Mouse (Mus musculus) natural killer cell, adult 2 months (primary cell): Measurements from ENCODE around the gene Slc7a1.

ENCODE experiments used
- DNase-seq, 2 experiments: peaks; one replicate each; pipeline ENCODE4 v3.0.0; 2022; ENCODE audit warnings: low spot score in 2 of 2

Gene Slc7a1

GRCm38 (mm10) chr5:148399660-148400443, at the start of gene Slc7a1:
Gene Slc7a1 (minus strand): TSS chr5:148399904.
- DNase-seq, result peak; percentile 93 to 94

DNA sequence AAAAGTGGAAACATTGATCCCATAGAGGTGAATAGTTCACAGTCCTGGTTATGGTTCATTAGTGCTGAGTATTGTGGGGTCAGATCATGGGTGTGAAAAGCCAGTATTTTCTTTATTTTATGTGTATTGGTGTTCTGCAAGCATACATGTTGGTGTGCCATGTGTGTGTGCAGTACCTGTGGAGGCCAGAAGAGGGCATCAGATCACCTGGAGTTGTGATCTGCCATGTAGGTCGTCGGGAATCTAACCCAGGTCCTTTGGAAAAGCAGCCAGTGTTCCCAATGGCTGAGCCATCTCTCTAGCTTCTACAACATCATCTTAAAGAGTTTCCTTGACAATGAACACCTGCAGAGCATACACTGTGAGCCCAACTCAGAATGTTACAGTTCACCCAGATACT, 45.3 kb upstream of the Slc7a1 start:
- DNase-seq, result peak in 1 of 2 experiments; percentile 4

GRCm38 (mm10) chr5:148443734-148444133, 44.0 kb upstream of the Slc7a1 start:
- no peak for DNase-seq

DNA sequence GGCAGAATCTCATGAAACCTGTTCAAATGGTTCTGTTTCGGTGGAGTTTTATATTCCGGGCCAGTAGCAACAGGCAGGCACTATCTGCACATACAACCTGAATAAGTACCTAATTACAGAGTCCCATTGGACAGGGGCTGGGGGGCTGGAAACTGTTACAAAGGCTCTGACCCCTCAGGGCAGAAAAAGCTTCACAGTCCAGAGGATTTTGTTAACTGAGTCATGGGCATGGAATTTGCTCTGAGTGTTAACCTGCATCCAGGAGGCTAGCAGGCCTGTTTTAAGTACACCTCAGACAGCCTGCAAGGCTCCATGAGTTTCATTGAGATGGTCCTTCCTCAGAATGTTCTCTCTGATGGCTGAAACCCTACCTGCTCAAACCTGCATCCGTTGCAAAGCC, 36.0 kb upstream of the Slc7a1 start:
- no peak for DNase-seq

DNA sequence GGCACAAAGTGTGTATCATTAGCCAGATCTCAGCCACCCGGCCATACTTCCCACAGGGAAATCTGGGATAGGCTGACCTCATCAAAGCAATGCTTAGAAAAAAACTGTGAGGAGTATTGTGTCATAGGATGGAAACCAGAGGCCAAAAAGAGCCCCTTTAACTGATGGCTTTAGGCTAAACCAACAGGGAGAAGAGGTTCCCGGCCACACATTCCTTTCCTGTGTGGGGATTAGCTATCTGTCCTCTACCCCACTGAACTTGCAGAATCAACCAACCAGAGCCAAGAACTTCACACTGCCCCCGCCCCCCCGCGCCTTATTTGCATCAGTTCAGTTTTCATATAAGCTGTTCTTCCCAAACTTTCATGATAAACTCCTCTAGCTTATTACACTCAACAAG, 32.4 kb upstream of the Slc7a1 start:
- no peak for DNase-seq

- DNase-seq, result peak; percentile 13 to 14
Observed at GRCm38 (mm10) chr5:148428846-148429245, 29.1 kb upstream of the Slc7a1 start.

- no peak for DNase-seq
Observed at GRCm38 (mm10) chr5:148425136-148425535, 25.4 kb upstream of the Slc7a1 start.

DNA sequence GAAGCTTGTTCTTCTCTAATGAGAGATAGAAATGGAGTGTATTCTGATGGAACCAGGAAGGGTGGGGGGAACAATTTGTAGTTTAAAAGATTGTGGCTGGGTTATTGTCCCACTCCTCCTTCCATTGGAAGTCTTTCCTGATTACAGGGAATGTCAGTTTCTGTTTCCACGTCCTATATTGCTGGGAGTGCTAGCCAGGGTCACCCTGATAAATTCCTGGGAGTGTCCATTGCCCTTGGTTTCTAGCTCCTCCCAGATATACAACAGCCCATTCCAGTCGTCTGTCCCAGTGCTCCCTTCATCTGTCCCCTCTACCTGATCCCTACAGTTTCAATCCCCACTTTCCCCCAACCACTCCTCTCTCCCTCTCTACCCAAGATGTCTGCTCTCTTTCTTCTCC, 21.6 kb upstream of the Slc7a1 start:
- no peak for DNase-seq

GRCm38 (mm10) chr5:148419112-148419526, 19.4 kb upstream of the Slc7a1 start:
- DNase-seq, result peak; percentile 37 to 41

GRCm38 (mm10) chr5:148418436-148418835, 18.7 kb upstream of the Slc7a1 start:
- no peak for DNase-seq

GRCm38 (mm10) chr5:148417756-148418155, 18.1 kb upstream of the Slc7a1 start:
- peak in 1 of 2 experiments; percentile 20 for DNase-seq

GRCm38 (mm10) chr5:148416461-148416860, 16.8 kb upstream of the Slc7a1 start:
- DNase-seq, result no peak

GRCm38 (mm10) chr5:148414233-148414632, 14.5 kb upstream of the Slc7a1 start:
- DNase-seq, result no peak

- DNase-seq, result no peak
Observed at GRCm38 (mm10) chr5:148412504-148412903, 12.8 kb upstream of the Slc7a1 start.

- DNase-seq, result no peak
Observed at GRCm38 (mm10) chr5:148409465-148409864, 9.8 kb upstream of the Slc7a1 start.

GRCm38 (mm10) chr5:148406913-148407312, 7.2 kb upstream of the Slc7a1 start:
- DNase-seq, result no peak

DNA sequence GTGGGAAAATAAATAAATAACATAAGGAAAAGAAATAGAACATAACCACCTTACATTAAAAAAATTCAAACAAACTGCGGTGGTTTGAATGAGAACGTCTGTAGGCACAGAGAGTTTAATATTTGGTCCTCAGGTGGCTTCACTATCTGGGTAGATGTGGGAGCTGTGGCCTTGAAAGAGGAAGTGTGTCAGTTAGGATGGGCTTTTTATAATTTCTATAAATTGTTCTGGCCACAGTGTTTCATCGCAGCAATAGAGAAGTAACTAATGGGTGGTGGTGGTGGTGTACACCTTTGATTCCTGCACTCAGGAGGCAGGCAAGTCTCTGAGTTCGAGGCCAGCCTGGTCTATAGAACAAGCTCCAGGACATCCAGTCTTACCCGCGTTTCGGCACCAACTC, 4.8 kb upstream of the Slc7a1 start:
- DNase-seq, result no peak

DNA sequence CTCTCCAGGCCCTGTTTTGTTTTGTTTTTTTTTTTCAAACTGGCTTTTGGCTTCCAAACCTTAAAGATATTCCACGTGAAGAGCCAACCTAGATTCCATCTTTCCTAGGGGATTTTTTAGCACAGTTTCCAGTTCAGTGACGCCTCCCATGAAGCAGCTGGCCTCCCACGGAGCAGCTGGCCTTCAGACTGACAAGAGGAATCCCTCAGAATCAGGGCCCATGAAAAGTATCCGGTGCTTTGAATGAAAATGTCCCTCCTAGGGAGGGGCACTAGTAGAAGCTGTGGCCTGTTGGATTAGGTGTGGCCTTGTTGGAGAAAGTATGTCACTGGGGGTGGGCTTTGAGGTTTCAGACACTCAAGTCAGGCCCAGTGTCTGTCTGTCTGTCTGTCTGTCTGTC, 2.9 kb upstream of the Slc7a1 start:
- DNase-seq, result no peak

DNA sequence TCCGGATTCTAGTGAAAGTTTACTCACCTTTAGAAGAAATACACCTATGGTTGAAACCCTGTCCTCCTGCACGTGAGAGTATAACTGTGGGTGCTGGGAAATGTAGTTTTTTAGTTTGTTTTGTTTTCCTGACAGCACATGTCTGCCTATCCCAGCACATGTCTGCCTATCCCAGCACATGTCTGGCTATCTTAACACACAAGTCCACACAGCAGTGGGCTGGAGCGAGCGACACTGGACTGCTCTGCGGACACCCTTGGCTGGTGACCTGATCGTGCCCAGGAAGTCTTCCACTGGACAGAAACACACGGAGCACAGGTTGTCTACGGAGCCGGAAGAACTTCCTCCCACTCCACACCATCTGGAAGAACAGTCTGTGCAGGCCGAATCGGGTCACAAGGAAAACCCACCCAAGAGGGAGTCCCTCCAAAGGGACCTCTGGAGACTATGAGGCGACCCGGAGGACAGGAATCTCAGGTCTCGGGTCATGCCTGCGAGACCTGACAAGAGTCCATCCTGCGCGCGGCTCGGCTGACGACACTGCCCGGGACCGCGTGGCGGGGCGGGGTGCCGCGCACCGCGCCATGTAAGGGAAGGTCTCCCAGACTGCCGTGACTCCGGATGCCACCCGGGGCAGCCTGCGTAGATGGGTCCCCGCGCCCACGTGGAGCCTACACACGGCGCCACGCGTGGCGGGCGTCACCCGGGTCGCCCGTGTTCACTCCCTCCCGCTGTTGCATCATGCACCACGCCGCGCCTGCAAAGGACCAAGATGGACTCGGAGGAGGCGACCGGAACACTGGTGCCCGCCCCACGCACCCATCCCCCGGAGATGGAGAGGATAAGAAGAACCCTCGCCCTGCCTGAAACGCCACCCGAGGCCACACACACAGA, 691 bp downstream of the Slc7a1 start:
- no peak for DNase-seq

- DNase-seq, result no peak
Observed at GRCm38 (mm10) chr5:148398451-148398765, 1.3 kb downstream of the Slc7a1 start.

- DNase-seq, result no peak
Observed at GRCm38 (mm10) chr5:148397911-148398310, 1.8 kb downstream of the Slc7a1 start.

- no peak for DNase-seq
Observed at GRCm38 (mm10) chr5:148397418-148397817, 2.3 kb downstream of the Slc7a1 start.

GRCm38 (mm10) chr5:148393316-148393715, 6.4 kb downstream of the Slc7a1 start:
- no peak for DNase-seq
